Comparison of ENCODE assay signal across 10 mouse cellular contexts in the genomic region with DNA sequence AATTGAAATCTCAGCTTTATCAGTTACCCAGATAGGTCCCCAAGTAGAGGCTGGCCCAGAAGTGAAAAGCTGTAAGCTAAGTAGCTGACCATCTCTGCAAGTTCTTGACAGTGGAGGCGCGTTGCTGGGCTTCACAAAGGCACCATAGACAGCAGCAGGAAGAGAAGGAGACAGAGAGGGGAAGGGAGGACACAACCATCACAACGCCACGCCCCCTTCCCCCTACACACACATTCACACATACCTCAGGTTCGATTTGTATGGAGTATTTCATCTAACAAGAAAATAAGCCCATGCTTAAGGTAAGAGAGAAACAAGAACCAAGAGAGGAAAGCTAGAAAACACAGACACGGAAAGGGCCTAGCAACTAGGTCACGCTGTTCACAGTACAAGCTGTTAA. TPM values are rescaled to one million over a fixed set of nuclear protein-coding genes. Genes with fewer than 3 reads are reported as not detected.
DNase-seq lines count a peak whose midpoint lies in the region; ATAC-seq lines count a peak whose summit lies in the region.
"Had no signal": no experiment of that assay in that cellular context is flagged by ENCODE, and none has a peak within 500 bp of the region (broad histone marks: within the 10 kb centered on the region; RNA-seq: fewer than 3 reads in every experiment).

No protein-coding gene starts in this region.

- H3K36me3 ChIP-seq in forebrain, embryonic 14.5 days (ENCODE audit: control insufficient read depth, insufficient read depth, low read length) = no peaks in the 10 kb centered on the region
- no peaks in the 10 kb centered on the region for H3K36me3 ChIP-seq in forebrain, embryonic 12.5 days (replicated peaks)
- H3K36me3 ChIP-seq in megakaryocyte, embryonic 14.5 days (replicated peaks; ENCODE audit: low read length) = no peaks in the 10 kb centered on the region
- no peaks in the 10 kb centered on the region for H3K36me3 ChIP-seq in liver, embryonic 15.5 days (replicated peaks)
- H3K36me3 ChIP-seq: forebrain, embryonic 10.5 days had no signal

- H3K4me1 ChIP-seq in forebrain, embryonic 14.5 days (ENCODE audit: control insufficient read depth, insufficient read depth, low read length) = no peaks in the 10 kb centered on the region; the same call in none of the 2 replicates
- H3K4me1 ChIP-seq in forebrain, embryonic 12.5 days = peaks cover 10% of the 10 kb centered on the region
- peaks cover 20% of the 10 kb centered on the region for H3K4me1 ChIP-seq in megakaryocyte, embryonic 14.5 days
- peaks cover 12% of the 10 kb centered on the region for H3K4me1 ChIP-seq in liver, embryonic 15.5 days (replicated peaks)

- H3K27me3 ChIP-seq in forebrain, embryonic 14.5 days (replicated peaks; ENCODE audit: control insufficient read depth, insufficient read depth, low read length) = peaks cover 13% of the 10 kb centered on the region
- peaks cover 48% of the 10 kb centered on the region for H3K27me3 ChIP-seq in forebrain, embryonic 12.5 days
- H3K27me3 ChIP-seq in megakaryocyte, embryonic 14.5 days (replicated peaks) = peaks cover 64% of the 10 kb centered on the region
- H3K27me3 ChIP-seq in liver, embryonic 15.5 days = peaks cover 58% of the 10 kb centered on the region

- peak overlapping the region; percentile 100; the same call in 1 of the 2 replicates for H3K4me2 ChIP-seq in forebrain, embryonic 14.5 days (ENCODE audit: low read length)
- H3K4me2 ChIP-seq in forebrain, embryonic 12.5 days = no peak overlapping the region
- H3K4me2 ChIP-seq in liver, embryonic 15.5 days = peak overlapping the region; percentile 73

- H3K4me3 ChIP-seq in forebrain, embryonic 14.5 days (ENCODE audit: low read depth, low read length) = no peak overlapping the region
- no peak overlapping the region for H3K4me3 ChIP-seq in forebrain, embryonic 12.5 days (replicated peaks)
- peak overlapping the region; percentile 64 for H3K4me3 ChIP-seq in megakaryocyte, embryonic 14.5 days (replicated peaks)
- no peak overlapping the region for H3K4me3 ChIP-seq in liver, embryonic 15.5 days (replicated peaks)

- no peaks in the 10 kb centered on the region for H3K9me3 ChIP-seq in forebrain, embryonic 14.5 days (replicated peaks; ENCODE audit: control insufficient read depth, low read length)
- H3K9me3 ChIP-seq in forebrain, embryonic 12.5 days = no peaks in the 10 kb centered on the region
- peaks cover 6% of the 10 kb centered on the region for H3K9me3 ChIP-seq in megakaryocyte, embryonic 14.5 days
- no peaks in the 10 kb centered on the region for H3K9me3 ChIP-seq in liver, embryonic 15.5 days (replicated peaks)
- H3K9me3 ChIP-seq: forebrain, embryonic 10.5 days had no signal

- H3K27ac ChIP-seq in forebrain, embryonic 14.5 days (ENCODE audit: low read depth, low read length) = no peak overlapping the region
- H3K27ac ChIP-seq in forebrain, embryonic 12.5 days = no peak overlapping the region
- H3K27ac ChIP-seq in liver, embryonic 15.5 days (replicated peaks) = no peak overlapping the region

- no peak for ATAC-seq in forebrain, embryonic 14.5 days
- ATAC-seq in forebrain, embryonic 12.5 days (ENCODE audit: low FRiP score) = no peak
- no peak for ATAC-seq in megakaryocyte, adult 5-6 weeks (ENCODE audit: poor library complexity, severe bottlenecking)
- no peak for ATAC-seq in liver, embryonic 15.5 days (ENCODE audit: insufficient read depth)

- WGBS in forebrain, embryonic 14.5 days = 42% methylated on average over 7 of the region's 7 CpGs
- WGBS in forebrain, embryonic 12.5 days = 35% methylated on average over 7 of the region's 7 CpGs
- 27% methylated on average over 7 of the region's 7 CpGs for WGBS in liver, embryonic 15.5 days (ENCODE audit: insufficient replicate concordance)

- no peak overlapping the region for H3K9ac ChIP-seq in forebrain, embryonic 14.5 days (ENCODE audit: low read length)
- H3K9ac ChIP-seq in forebrain, embryonic 12.5 days = no peak overlapping the region
- H3K9ac ChIP-seq in liver, embryonic 15.5 days = no peak overlapping the region

- DNase-seq in forebrain, embryonic 14.5 days (ENCODE audit: low spot score) = no peak
- DNase-seq in thymus, postnatal 14 days = peak; percentile 63
- no peak for DNase-seq in spleen, adult 12 weeks (ENCODE audit: low spot score)
- no peak for DNase-seq in right cerebral cortex, postnatal 36 days (ENCODE audit: low spot score in 2 of 2)

RNA-seq across cellular contexts. Expression of a gene that starts 0.9 kb away (rescaled TPM):
- polyA plus RNA-seq in forebrain, embryonic 14.5 days (2014; fragmentation: Nextera tagmentation; extraction: Ambion mirVana) = 7.2 and 9.0 TPM in 2 replicates
- polyA plus RNA-seq in forebrain, embryonic 12.5 days (2016; fragmentation: Nextera tagmentation; extraction: Ambion mirVana) = 12.4 TPM in 2 replicates
- polyA plus RNA-seq in megakaryocyte, embryonic 14.5 days (2012; ENCODE audit: insufficient read depth, low replicate concordance) = 1.5 and 2.3 TPM in 2 replicates
- 31.2 and 40.1 TPM in 2 replicates for total RNA-seq in megakaryocyte, adult 5-6 weeks (2015)
- total RNA-seq in megakaryocyte, adult 5-6 weeks (2017) = 30.1 and 40.2 TPM in 2 replicates
- polyA plus RNA-seq in liver, embryonic 15.5 days (2015; fragmentation: Nextera tagmentation; extraction: Ambion mirVana) = 4.6 and 4.7 TPM in 2 replicates
- polyA plus RNA-seq: C2C12 had no signal

RNA-seq across cellular contexts. Expression of a gene that starts 24.2 kb away (rescaled TPM):
- polyA plus RNA-seq in forebrain, embryonic 14.5 days (2014; fragmentation: Nextera tagmentation; extraction: Ambion mirVana) = 25.6 and 34.9 TPM in 2 replicates
- polyA plus RNA-seq in forebrain, embryonic 12.5 days (2016; fragmentation: Nextera tagmentation; extraction: Ambion mirVana) = 22.4 and 22.7 TPM in 2 replicates
- 5.2 TPM in 1 of 2 replicates, not detected in the other for polyA plus RNA-seq in megakaryocyte, embryonic 14.5 days (2012; ENCODE audit: insufficient read depth, low replicate concordance)
- total RNA-seq in megakaryocyte, adult 5-6 weeks (2015) = 181 and 184 TPM in 2 replicates
- 95.8 and 116 TPM in 2 replicates for total RNA-seq in megakaryocyte, adult 5-6 weeks (2017)
- polyA plus RNA-seq in liver, embryonic 15.5 days (2015; fragmentation: Nextera tagmentation; extraction: Ambion mirVana) = 51.7 and 57.3 TPM in 2 replicates
